16 mouse cellular contexts compared by ENCODE assay signal in the genomic region with DNA sequence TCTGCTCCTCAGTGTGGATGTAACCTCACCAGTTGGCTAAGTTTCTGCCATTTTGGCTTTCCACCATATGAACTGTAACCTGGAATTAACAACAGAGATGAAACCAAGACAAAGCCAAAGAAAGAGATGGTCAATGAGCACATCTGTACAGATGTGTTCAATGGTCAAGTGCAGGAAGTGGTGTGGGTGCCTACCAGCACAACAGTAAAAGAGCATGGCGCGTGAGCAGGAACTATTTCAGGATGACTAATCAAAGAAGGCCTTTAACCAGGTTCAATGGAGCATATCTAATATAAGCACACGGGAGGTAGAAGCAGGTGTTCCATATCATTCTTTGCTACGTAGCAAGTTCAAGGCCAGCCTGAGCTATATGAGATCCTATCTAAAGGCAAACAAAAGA.
"Had no signal": no experiment of that assay in that cellular context is flagged by ENCODE, and none has a peak within 500 bp of the region (broad histone marks: within the 10 kb centered on the region; RNA-seq: fewer than 3 reads in every experiment).

No protein-coding gene starts in this region.

- H3K27me3 ChIP-seq: neural tube, embryonic 13.5 days; neural tube, embryonic 15.5 days; stomach, embryonic 15.5 days had no signal

- DNase-seq: retina, postnatal 1 day; right cerebral cortex, adult 18-20 months; right cerebral cortex, postnatal 14 days; right cerebral cortex, postnatal 25 days; right cerebral cortex, postnatal 4 days; spleen, adult 18-20 months; thymus, adult 18-20 months; thymus, adult 2 months; thymus, postnatal 14 days; thymus, postnatal 25 days; thymus, postnatal 36 days; thymus, postnatal 4 days had no signal

- H3K4me1 ChIP-seq: neural tube, embryonic 13.5 days; neural tube, embryonic 15.5 days; stomach, embryonic 15.5 days had no signal

- H3K4me2 ChIP-seq: neural tube, embryonic 13.5 days; neural tube, embryonic 15.5 days; stomach, embryonic 15.5 days had no signal

- H3K4me3 ChIP-seq: neural tube, embryonic 13.5 days; neural tube, embryonic 15.5 days; stomach, embryonic 15.5 days had no signal

- H3K36me3 ChIP-seq: neural tube, embryonic 13.5 days; neural tube, embryonic 15.5 days; stomach, embryonic 15.5 days had no signal

- H3K9me3 ChIP-seq: neural tube, embryonic 13.5 days; neural tube, embryonic 15.5 days; stomach, embryonic 15.5 days had no signal

- H3K9ac ChIP-seq: neural tube, embryonic 13.5 days; neural tube, embryonic 15.5 days; stomach, embryonic 15.5 days had no signal

- H3K27ac ChIP-seq: neural tube, embryonic 13.5 days; neural tube, embryonic 15.5 days; stomach, embryonic 15.5 days; stomach, postnatal 0 days had no signal
